20 mouse cellular contexts compared by ENCODE assay signal in the genomic region with DNA sequence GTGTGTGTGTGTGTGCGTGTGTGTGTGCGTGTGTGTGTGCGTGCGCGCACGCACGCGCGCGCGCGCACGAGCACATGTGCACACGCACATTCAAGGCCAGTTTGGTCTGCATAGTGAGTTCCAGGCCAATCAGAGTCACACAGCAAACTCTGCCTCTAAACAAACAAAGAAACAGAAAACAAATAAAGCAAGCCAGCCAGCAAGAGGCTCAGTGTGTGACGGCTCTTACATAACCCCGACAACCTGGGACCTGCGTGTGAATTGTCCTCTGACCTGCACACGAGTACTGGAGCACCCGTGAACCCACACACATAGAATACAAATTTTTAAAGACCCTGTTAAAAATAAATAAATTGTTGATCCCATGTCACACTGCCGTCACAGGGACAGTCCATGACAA.
"Had no signal": no experiment of that assay in that cellular context is flagged by ENCODE, and none has a peak within 500 bp of the region (broad histone marks: within the 10 kb centered on the region; RNA-seq: fewer than 3 reads in every experiment).

No protein-coding gene starts in this region.

- DNase-seq: kidney, adult 2 months; kidney, postnatal 25 days; layer of hippocampus, postnatal 36 days; lung, embryonic 14.5 days; midbrain, embryonic 14.5 days; right cerebral cortex, postnatal 14 days; right cerebral cortex, postnatal 4 days; thymus, adult 2 months; thymus, postnatal 14 days; thymus, postnatal 4 days had no signal

- ATAC-seq: hindbrain, postnatal 0 days; inflammation-experienced regulatory T-cells, adult 6 months; intestine, embryonic 16.5 days; lung, postnatal 0 days had no signal

- H3K4me2 ChIP-seq: limb, embryonic 15.5 days; liver, embryonic 15.5 days; lung, embryonic 14.5 days had no signal

- H3K9ac ChIP-seq: limb, embryonic 12.5 days; limb, embryonic 15.5 days; liver, embryonic 15.5 days; lung, embryonic 14.5 days had no signal

- H3K9me3 ChIP-seq: limb, embryonic 15.5 days; liver, embryonic 15.5 days had no signal

- H3K4me3 ChIP-seq: left cerebral cortex, adult 2 months; limb, embryonic 12.5 days; limb, embryonic 15.5 days; liver, embryonic 15.5 days had no signal

- H3K36me3 ChIP-seq: limb, embryonic 12.5 days; limb, embryonic 15.5 days; liver, embryonic 15.5 days had no signal

- H3K27ac ChIP-seq: hindbrain, postnatal 0 days; left cerebral cortex, adult 2 months; limb, embryonic 12.5 days; limb, embryonic 15.5 days; liver, embryonic 15.5 days; macrophage; stomach, postnatal 0 days had no signal
